Mouse (Mus musculus): ENCODE measurements at regions not wholly inside any gene's neighbourhood (a gene's known extent, or its start where the extent isn't known, plus 50 kb on each side); places are given as distances from the start of the nearest gene placed in this dataset.

GRCm38 (mm10) chr14:95241946-95242345 lies 639.1 kb upstream of the 4921530L21Rik start:
- Histone ChIP-seq H3K4me3 (ENCODE audit: low read depth, low read length) (no peak overlapping the region), H3K4me1 (ENCODE audit: insufficient read depth) (no peaks in the 10 kb centered on the region), H3K9ac (no peak overlapping the region), H3K4me2 (ENCODE audit: low read depth) (no peak overlapping the region), H3K27me3 (ENCODE audit: insufficient read depth, low read length) (no peaks in the 10 kb centered on the region), H3K36me3 (ENCODE audit: insufficient read depth) (no peaks in the 10 kb centered on the region), H3K27ac (ENCODE audit: low read depth, low read length) (no peak overlapping the region), H3K9me3 (ENCODE audit: low read length) (no peaks in the 10 kb centered on the region)
- DNase-seq (no peak), ATAC-seq (no peak)
- TF ChIP-seq CTCF (IDR thresholded peaks at IDR 0.05; ENCODE audit: low read depth) = no peak

GRCm38 (mm10) chr14:95248859-95249258 lies 632.2 kb upstream of the 4921530L21Rik start:
- DNase-seq (peak; percentile 33), ATAC-seq (peak; percentile 88)
- Histone ChIP-seq H3K27me3 (ENCODE audit: insufficient read depth, low read length) (no peaks in the 10 kb centered on the region), H3K4me3 (ENCODE audit: low read depth, low read length) (no peak overlapping the region), H3K36me3 (ENCODE audit: insufficient read depth) (no peaks in the 10 kb centered on the region), H3K4me2 (ENCODE audit: low read depth) (no peak overlapping the region), H3K9me3 (ENCODE audit: low read length) (no peaks in the 10 kb centered on the region), H3K9ac (no peak overlapping the region), H3K27ac (ENCODE audit: low read depth, low read length) (no peak overlapping the region), H3K4me1 (ENCODE audit: insufficient read depth) (no peaks in the 10 kb centered on the region)
- TF ChIP-seq CTCF (IDR thresholded peaks at IDR 0.05; ENCODE audit: low read depth) = no peak
- 58% methylated on average over 2 of the region's 2 CpGs for WGBS

- H3K9me3 ChIP-seq (ENCODE audit: low read length) = no peaks in the 10 kb centered on the region
- ATAC-seq (no peak), DNase-seq (no peak)
- H3K36me3 ChIP-seq (ENCODE audit: insufficient read depth) = no peaks in the 10 kb centered on the region
- H3K27ac ChIP-seq (ENCODE audit: low read depth, low read length) = no peak overlapping the region
- H3K4me3 ChIP-seq (ENCODE audit: low read depth, low read length) = no peak overlapping the region
- no peak overlapping the region for H3K9ac ChIP-seq
- no peak overlapping the region for H3K4me2 ChIP-seq (ENCODE audit: low read depth)
- no peak for TF ChIP-seq CTCF (IDR thresholded peaks at IDR 0.05; ENCODE audit: low read depth)
- no peaks in the 10 kb centered on the region for H3K27me3 ChIP-seq (ENCODE audit: insufficient read depth, low read length)
- no peaks in the 10 kb centered on the region for H3K4me1 ChIP-seq (ENCODE audit: insufficient read depth)
- 27% methylated on average over 4 of the region's 4 CpGs for WGBS
Observed at GRCm38 (mm10) chr14:95256110-95256509, 624.9 kb upstream of the 4921530L21Rik start.

- H3K4me2 ChIP-seq (ENCODE audit: low read depth) = no peak overlapping the region
- no peak for ATAC-seq
- TF ChIP-seq CTCF (IDR thresholded peaks at IDR 0.05; ENCODE audit: low read depth) = no peak
- no peak overlapping the region for H3K9ac ChIP-seq
- no peaks in the 10 kb centered on the region for H3K4me1 ChIP-seq (ENCODE audit: insufficient read depth)
- no peak for DNase-seq
- no peaks in the 10 kb centered on the region for H3K27me3 ChIP-seq (ENCODE audit: insufficient read depth, low read length)
- H3K27ac ChIP-seq (ENCODE audit: low read depth, low read length) = no peak overlapping the region
- 29% methylated on average over 1 of the region's 1 CpGs for WGBS
- H3K36me3 ChIP-seq (ENCODE audit: insufficient read depth) = no peaks in the 10 kb centered on the region
- H3K9me3 ChIP-seq (ENCODE audit: low read length) = no peaks in the 10 kb centered on the region
- no peak overlapping the region for H3K4me3 ChIP-seq (ENCODE audit: low read depth, low read length)
Observed at GRCm38 (mm10) chr14:95281431-95281830, 599.6 kb upstream of the 4921530L21Rik start.

- Histone ChIP-seq H3K4me1 (ENCODE audit: insufficient read depth) (no peaks in the 10 kb centered on the region), H3K9ac (no peak overlapping the region), H3K4me3 (ENCODE audit: low read depth, low read length) (no peak overlapping the region), H3K27ac (ENCODE audit: low read depth, low read length) (no peak overlapping the region), H3K9me3 (ENCODE audit: low read length) (no peaks in the 10 kb centered on the region), H3K4me2 (ENCODE audit: low read depth) (no peak overlapping the region), H3K27me3 (ENCODE audit: insufficient read depth, low read length) (no peaks in the 10 kb centered on the region), H3K36me3 (ENCODE audit: insufficient read depth) (no peaks in the 10 kb centered on the region)
- 55% methylated on average over 1 of the region's 1 CpGs for WGBS
- DNase-seq (no peak), ATAC-seq (no peak)
- no peak for TF ChIP-seq CTCF (IDR thresholded peaks at IDR 0.05; ENCODE audit: low read depth)
Observed at GRCm38 (mm10) chr14:95282016-95282415, 599.0 kb upstream of the 4921530L21Rik start.

GRCm38 (mm10) chr14:95314134-95314924 lies 566.7 kb upstream of the 4921530L21Rik start:
- Histone ChIP-seq H3K27ac (ENCODE audit: low read depth, low read length) (no peak overlapping the region), H3K4me3 (ENCODE audit: low read depth, low read length) (no peak overlapping the region), H3K9ac (no peak overlapping the region), H3K9me3 (ENCODE audit: low read length) (no peaks in the 10 kb centered on the region), H3K4me1 (ENCODE audit: insufficient read depth) (no peaks in the 10 kb centered on the region), H3K27me3 (ENCODE audit: insufficient read depth, low read length) (no peaks in the 10 kb centered on the region), H3K36me3 (ENCODE audit: insufficient read depth) (no peaks in the 10 kb centered on the region), H3K4me2 (ENCODE audit: low read depth) (no peak overlapping the region)
- TF ChIP-seq CTCF (IDR thresholded peaks at IDR 0.05; ENCODE audit: low read depth) = no peak
- ATAC-seq (no peak), DNase-seq (no peak)
- WGBS = 45% methylated on average over 2 of the region's 2 CpGs

GRCm38 (mm10) chr14:95356968-95357367 lies 524.1 kb upstream of the 4921530L21Rik start:
- Histone ChIP-seq H3K4me2 (ENCODE audit: low read depth) (0 out of 2 replicates have a peak overlapping the region, but pooled peaks have one; percentile 8), H3K9me3 (ENCODE audit: low read length) (no peaks in the 10 kb centered on the region), H3K36me3 (ENCODE audit: insufficient read depth) (no peaks in the 10 kb centered on the region), H3K27ac (ENCODE audit: low read depth, low read length) (no peak overlapping the region), H3K27me3 (ENCODE audit: insufficient read depth, low read length) (no peaks in the 10 kb centered on the region), H3K9ac (no peak overlapping the region), H3K4me1 (ENCODE audit: insufficient read depth) (peaks cover 3% of the 10 kb centered on the region; the same call in 1 of the 2 replicates), H3K4me3 (ENCODE audit: low read depth, low read length) (no peak overlapping the region)
- TF ChIP-seq CTCF (IDR thresholded peaks at IDR 0.05; ENCODE audit: low read depth) = no peak
- peak; percentile 93 for DNase-seq
- peak; percentile 97 for ATAC-seq
- WGBS = 13% methylated on average over 10 of the region's 10 CpGs

All from forebrain, postnatal 0 days (tissue).